Mouse (Mus musculus) spleen, postnatal 36 days (tissue): ENCODE results near the gene Pdzd9.

Experiments
- DNase-seq, 2 experiments: peaks; one replicate each; pipeline ENCODE4 v3.0.0; 2022; ENCODE audit warnings: low spot score in 2 of 2, mixed read lengths in 1 of 2

Pdzd9 gene

GRCm38 (mm10) chr7:120635821-120636220 lies 34.3 kb downstream of the Pdzd9 start:
- peak in 1 of 2 experiments; percentile 2 for DNase-seq

GRCm38 (mm10) chr7:120635362-120635781 lies 34.8 kb downstream of the Pdzd9 start:
- DNase-seq: no peak

GRCm38 (mm10) chr7:120634711-120635361 lies 35.3 kb downstream of the Pdzd9 start, which contains the start of gene Uqcrc2:
Gene Uqcrc2, plus strand, starts transcription at chr7:120635176.
- DNase-seq: peak; percentile 84 to 85

- DNase-seq: no peak
Observed at GRCm38 (mm10) chr7:120634301-120634700, 35.8 kb downstream of the Pdzd9 start.

- peak in 1 of 2 experiments; percentile 21 for DNase-seq
Observed at GRCm38 (mm10) chr7:120632518-120632917, 37.6 kb downstream of the Pdzd9 start.

GRCm38 (mm10) chr7:120620841-120621240 lies 49.3 kb downstream of the Pdzd9 start:
- DNase-seq: no peak

GRCm38 (mm10) chr7:120620075-120620771 lies 49.9 kb downstream of the Pdzd9 start:
- no peak for DNase-seq
